Mouse (Mus musculus): Measurements from ENCODE around the gene Mdh2. TPM values are rescaled to one million over a fixed set of nuclear protein-coding genes. Genes with fewer than 3 reads are reported as not detected.

Mdh2 gene
- polyA plus RNA-seq, 1 experiment from 2014 or later = 564 TPM

Small RNA genes lying within 50 kb of the gene (microRNA-seq; reads per million reads assigned to microRNA genes)
- not detected for gene Gm23268
- not detected for gene Mir7034

Other genes with a start within 250 kb of the Mdh2 start
- 32.3 and 38.1 TPM in 2 replicates for gene Hip1, start 233.4 kb upstream of the Mdh2 start, polyA plus RNA-seq (2015; fragmentation: Nextera tagmentation; extraction: Ambion mirVana)
- not detected in 2 replicates for gene Ccl26, start 214.9 kb upstream of the Mdh2 start, polyA plus RNA-seq (2015; fragmentation: Nextera tagmentation; extraction: Ambion mirVana)
- gene Ccl24, start 205.4 kb upstream of the Mdh2 start, polyA plus RNA-seq (2015; fragmentation: Nextera tagmentation; extraction: Ambion mirVana) = 1.3 and 2.1 TPM in 2 replicates
- gene Rhbdd2, start 145.9 kb upstream of the Mdh2 start, polyA plus RNA-seq (2015; fragmentation: Nextera tagmentation; extraction: Ambion mirVana) = 56.3 and 66.2 TPM in 2 replicates
- 102 and 121 TPM in 2 replicates for gene Por, start 108.4 kb upstream of the Mdh2 start, polyA plus RNA-seq (2015; fragmentation: Nextera tagmentation; extraction: Ambion mirVana)
- 67.0 and 69.7 TPM in 2 replicates for gene Tmem120a, start 34.0 kb upstream of the Mdh2 start, polyA plus RNA-seq (2015; fragmentation: Nextera tagmentation; extraction: Ambion mirVana)
- 0.26 and 0.41 TPM in 2 replicates for gene Styxl1, start 95 bp upstream of the Mdh2 start, polyA plus RNA-seq (2015; fragmentation: Nextera tagmentation; extraction: Ambion mirVana)
- gene Srrm3, start 28.4 kb downstream of the Mdh2 start, polyA plus RNA-seq (2015; fragmentation: Nextera tagmentation; extraction: Ambion mirVana) = 45.8 and 52.8 TPM in 2 replicates
- 3.9 and 4.3 TPM in 2 replicates for gene Hspb1, start 109.4 kb downstream of the Mdh2 start, polyA plus RNA-seq (2015; fragmentation: Nextera tagmentation; extraction: Ambion mirVana)
- gene Ywhag, start 156.1 kb downstream of the Mdh2 start, polyA plus RNA-seq (2015; fragmentation: Nextera tagmentation; extraction: Ambion mirVana) = 424 and 485 TPM in 2 replicates
- gene Ssc4d, start 196.1 kb downstream of the Mdh2 start, polyA plus RNA-seq (2015; fragmentation: Nextera tagmentation; extraction: Ambion mirVana) = 0.48 TPM in 2 replicates
- gene Zp3, start 201.6 kb downstream of the Mdh2 start, polyA plus RNA-seq (2015; fragmentation: Nextera tagmentation; extraction: Ambion mirVana) = not detected in 2 replicates
- 25.5 and 27.2 TPM in 2 replicates for gene Dtx2, start 216.3 kb downstream of the Mdh2 start, polyA plus RNA-seq (2015; fragmentation: Nextera tagmentation; extraction: Ambion mirVana)